Mouse (Mus musculus) lung, embryonic 16.5 days (tissue): ENCODE measurements at regions not wholly inside any gene's neighbourhood (a gene's known extent, or its start where the extent isn't known, plus 50 kb on each side); places are given as distances from the start of the nearest gene placed in this dataset.

ENCODE experiments used
- ATAC-seq: fragments of 200-750 bp; cut with Nextera tagmentation; 2 replicates; pipeline ENCODE4 v1.8.0; 2017; ENCODE audit warnings: low read depth, mild to moderate bottlenecking, moderate library complexity
- H3K27ac ChIP-seq: fragments of 300-500 bp; sonication (generic); 2 replicates; pipeline ENCODE4 v1.5.1; 2014; ENCODE audit warnings: mild to moderate bottlenecking, control low read depth, low read length
- H3K27me3 ChIP-seq: fragments of 300-500 bp; sonication (generic); 2 replicates; pipeline ENCODE4 v1.6.1; 2014; ENCODE audit warnings: low read depth, low read length, mixed read lengths; ENCODE audit not compliant: control insufficient read depth, insufficient read depth
- H3K36me3 ChIP-seq: fragments of 300-500 bp; sonication (generic); 2 replicates; pipeline ENCODE4 v1.6.1; 2014; ENCODE audit warnings: low read length; ENCODE audit not compliant: control insufficient read depth, insufficient read depth
- H3K4me1 ChIP-seq: fragments of 300-500 bp; sonication (generic); replicated peaks from 2 replicates; pipeline ENCODE4 v1.6.1; 2014; ENCODE audit warnings: low read length, mixed read lengths; ENCODE audit not compliant: control insufficient read depth, insufficient read depth
- H3K4me2 ChIP-seq: fragments of 300-500 bp; sonication (generic); 2 replicates; pipeline ENCODE4 v1.6.1; 2014; ENCODE audit warnings: low read depth, low read length, control low read depth
- H3K4me3 ChIP-seq: fragments of 300-500 bp; sonication (generic); 2 replicates; pipeline ENCODE4 v1.5.1; 2014; ENCODE audit warnings: mild to moderate bottlenecking, low read length, control low read depth
- H3K9ac ChIP-seq: fragments of 300-500 bp; sonication (generic); 2 replicates; pipeline ENCODE4 v1.6.1; 2014; ENCODE audit warnings: low read length, control low read depth
- H3K9me3 ChIP-seq: fragments of 300-500 bp; sonication (generic); 2 replicates; pipeline ENCODE4 v1.6.1; 2016; ENCODE audit warnings: low read length; ENCODE audit not compliant: control insufficient read depth
- WGBS: fragments of 180-500 bp; shearing (Covaris S2); extraction: QIAGEN DNeasy Blood & Tissue Kit; methylation state at CpG from one replicate; pipeline ENCODE4 v1.1.7; 2014; 5-methylcytosine and 5-hydroxymethylcytosine counted together

DNA sequence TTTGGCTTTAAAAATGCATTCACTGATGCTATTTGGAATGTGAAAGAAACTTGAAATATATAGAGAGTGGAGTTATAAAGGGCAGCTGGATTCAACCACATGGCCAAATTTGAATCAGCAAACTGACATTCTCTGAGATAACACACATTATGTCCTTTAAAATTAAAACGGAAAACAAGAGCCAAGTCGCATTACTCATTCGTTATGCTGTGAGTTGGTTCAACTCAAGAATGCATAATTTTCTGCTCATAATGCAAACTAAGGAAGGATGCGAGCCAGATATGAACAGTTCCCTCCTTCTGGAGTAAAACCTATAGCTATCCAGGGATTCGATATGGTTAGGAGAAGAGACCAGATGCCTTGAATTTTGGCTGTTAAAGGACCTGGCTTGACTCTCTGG lies 239.8 kb upstream of the G2e3 start:
- Histone ChIP-seq H3K4me3 (no peak overlapping the region), H3K9ac (no peak overlapping the region), H3K4me1 (no peaks in the 10 kb centered on the region; the same call in 1 of the 2 replicates), H3K36me3 (no peaks in the 10 kb centered on the region), H3K27ac (no peak overlapping the region), H3K4me2 (no peak overlapping the region), H3K27me3 (no peaks in the 10 kb centered on the region), H3K9me3 (no peaks in the 10 kb centered on the region)
- ATAC-seq, result peak; percentile 56
- 50% methylated on average over 5 of the region's 5 CpGs for WGBS

DNA sequence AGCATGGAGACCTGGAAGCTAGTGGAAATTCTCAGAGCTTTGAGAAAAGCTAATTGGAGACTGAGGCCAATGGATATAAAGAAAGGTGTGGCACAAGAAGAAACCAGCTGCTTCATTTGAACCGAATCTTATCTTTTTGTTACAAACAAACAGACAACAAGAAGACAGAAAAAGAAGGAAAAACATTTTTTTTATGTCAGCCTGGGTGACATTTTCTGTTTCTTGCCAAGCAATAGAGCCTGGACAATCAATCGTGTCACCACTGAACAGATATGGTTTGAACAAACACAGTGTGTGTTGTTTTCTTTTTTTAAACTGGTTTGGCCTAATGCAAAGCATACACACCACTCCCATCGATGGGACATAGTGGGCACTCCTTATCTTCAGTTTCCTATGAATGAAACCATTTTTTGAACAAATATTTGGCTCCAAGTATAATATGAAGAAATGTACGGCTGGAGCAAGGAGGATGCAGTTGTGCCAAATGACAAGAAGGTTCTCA lies 244.3 kb upstream of the G2e3 start:
- no peaks in the 10 kb centered on the region for H3K27me3 ChIP-seq
- 49% methylated on average over 4 of the region's 4 CpGs for WGBS
- H3K36me3 ChIP-seq, result no peaks in the 10 kb centered on the region
- H3K9ac ChIP-seq, result no peak overlapping the region
- H3K4me3 ChIP-seq, result no peak overlapping the region
- H3K4me2 ChIP-seq, result no peak overlapping the region
- no peak overlapping the region for H3K27ac ChIP-seq
- H3K4me1 ChIP-seq, result peaks cover 2% of the 10 kb centered on the region; the same call in 1 of the 2 replicates
- ATAC-seq, result peak; percentile 63; the same call in 1 of the 2 replicates
- H3K9me3 ChIP-seq, result no peaks in the 10 kb centered on the region

DNA sequence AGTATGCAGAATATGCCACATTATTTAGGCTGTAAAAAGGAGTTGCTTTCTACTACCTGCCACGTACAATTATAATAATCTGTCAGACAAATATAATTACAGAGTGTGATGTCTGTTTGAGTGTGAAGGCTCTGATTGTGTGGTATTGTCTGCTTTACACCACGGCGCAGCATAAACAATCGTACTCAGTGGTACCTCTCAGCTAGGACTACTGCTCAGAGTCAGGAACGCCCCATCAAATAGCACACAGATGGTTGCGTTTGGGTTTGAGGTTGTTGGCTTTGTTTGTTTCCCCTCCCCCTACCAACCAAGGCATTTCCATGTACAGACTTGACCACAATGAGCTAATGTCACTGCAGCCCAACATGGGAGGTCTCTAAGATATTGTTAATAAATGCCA lies 246.2 kb upstream of the G2e3 start:
- Histone ChIP-seq H3K27ac (no peak overlapping the region), H3K9me3 (no peaks in the 10 kb centered on the region), H3K27me3 (no peaks in the 10 kb centered on the region), H3K4me1 (peaks cover 2% of the 10 kb centered on the region; the same call in 1 of the 2 replicates), H3K4me2 (no peak overlapping the region), H3K4me3 (no peak overlapping the region), H3K9ac (no peak overlapping the region), H3K36me3 (no peaks in the 10 kb centered on the region)
- ATAC-seq, result no peak
- WGBS, result 61% methylated on average over 6 of the region's 6 CpGs

DNA sequence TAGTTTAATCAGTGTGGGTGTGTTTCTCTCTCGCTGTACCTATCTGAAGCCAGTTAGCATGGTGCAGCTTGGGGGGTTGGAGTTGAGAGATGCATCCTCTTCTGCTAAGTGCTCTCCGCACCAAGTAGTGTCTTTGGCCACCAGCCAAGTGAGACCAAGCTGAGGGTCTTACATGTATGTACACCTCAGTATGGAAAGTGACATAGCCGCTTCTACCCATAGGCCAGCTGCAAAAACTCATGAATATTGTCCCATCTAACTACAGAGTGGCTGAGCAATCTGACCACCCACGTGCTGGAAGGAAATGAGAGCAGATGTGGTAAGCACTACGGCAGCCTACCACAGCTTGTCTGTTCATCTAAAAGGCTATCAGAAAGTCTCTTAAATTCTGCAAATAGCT lies 247.0 kb upstream of the G2e3 start:
- no peak overlapping the region for H3K9ac ChIP-seq
- 58% methylated on average over 5 of the region's 5 CpGs for WGBS
- H3K4me1 ChIP-seq, result peaks cover 2% of the 10 kb centered on the region; the same call in 1 of the 2 replicates
- ATAC-seq, result peak; percentile 83
- H3K4me2 ChIP-seq, result no peak overlapping the region
- H3K36me3 ChIP-seq, result no peaks in the 10 kb centered on the region
- no peaks in the 10 kb centered on the region for H3K27me3 ChIP-seq
- H3K9me3 ChIP-seq, result no peaks in the 10 kb centered on the region
- H3K4me3 ChIP-seq, result no peak overlapping the region
- H3K27ac ChIP-seq, result no peak overlapping the region

DNA sequence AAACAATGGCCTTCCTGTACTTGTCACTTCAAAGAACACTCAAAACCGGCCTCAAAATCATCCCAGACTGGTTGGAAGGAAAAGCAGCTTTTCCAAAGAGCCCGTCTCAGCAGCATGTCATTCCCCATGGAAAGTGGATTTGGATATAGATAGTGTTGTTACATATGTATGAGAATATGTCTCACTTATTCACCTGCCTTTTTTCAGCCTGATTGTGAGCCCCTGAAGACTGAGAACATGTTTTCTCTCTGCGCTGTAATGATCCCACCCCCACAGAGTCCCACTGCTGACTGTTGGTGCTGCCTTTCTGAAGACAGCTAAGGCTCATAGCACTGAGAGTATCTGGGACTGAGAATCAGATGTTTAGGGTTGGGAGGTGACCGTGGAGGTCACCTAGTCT lies 251.9 kb upstream of the G2e3 start:
- ATAC-seq, result no peak
- Histone ChIP-seq H3K4me2 (no peak overlapping the region), H3K36me3 (no peaks in the 10 kb centered on the region), H3K27ac (no peak overlapping the region), H3K4me1 (no peaks in the 10 kb centered on the region; the same call in 1 of the 2 replicates), H3K4me3 (no peak overlapping the region), H3K9me3 (no peaks in the 10 kb centered on the region), H3K9ac (no peak overlapping the region), H3K27me3 (no peaks in the 10 kb centered on the region)
- WGBS, result 58% methylated on average over 4 of the region's 4 CpGs

DNA sequence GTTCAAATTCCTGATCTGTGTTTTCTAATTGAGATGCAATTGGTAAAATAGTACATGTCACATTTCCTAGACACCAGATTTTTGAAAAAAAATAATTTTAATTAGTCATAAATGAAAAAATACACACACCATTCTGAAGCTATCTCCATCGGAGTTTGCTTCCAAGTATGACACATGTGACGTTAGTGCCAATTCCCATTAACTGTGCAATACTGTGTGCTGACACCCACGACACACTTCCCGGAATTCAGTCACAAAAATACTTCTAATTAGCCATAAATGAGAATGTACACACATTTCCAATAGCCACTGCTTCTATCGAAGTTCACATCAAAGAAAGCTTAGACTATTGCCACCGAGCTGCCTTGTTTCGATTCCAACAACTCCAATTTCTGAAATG lies 258.5 kb upstream of the G2e3 start:
- Histone ChIP-seq H3K9me3 (no peaks in the 10 kb centered on the region), H3K4me1 (no peaks in the 10 kb centered on the region), H3K9ac (no peak overlapping the region), H3K4me3 (no peak overlapping the region), H3K4me2 (no peak overlapping the region), H3K27ac (no peak overlapping the region), H3K27me3 (no peaks in the 10 kb centered on the region), H3K36me3 (no peaks in the 10 kb centered on the region)
- WGBS, result 69% methylated on average over 7 of the region's 7 CpGs
- ATAC-seq, result no peak

DNA sequence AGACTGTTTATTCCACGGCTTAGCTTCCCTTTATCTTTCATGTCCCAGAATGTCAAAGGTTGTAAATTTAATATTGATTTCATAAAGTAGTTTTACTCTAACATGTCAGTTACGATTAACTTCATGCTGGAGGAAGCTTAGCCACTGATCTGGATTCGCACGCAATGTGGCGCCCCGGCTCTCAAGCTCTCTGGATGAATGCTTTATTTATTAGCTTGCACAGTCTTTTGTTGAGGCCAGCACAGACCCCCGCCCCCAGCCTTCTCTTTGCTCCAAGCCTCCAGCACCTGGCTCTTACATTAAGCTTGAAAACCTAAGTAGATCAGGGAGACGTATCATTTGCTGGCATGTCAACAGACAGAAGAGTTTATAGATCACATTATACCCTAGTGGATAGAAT lies 266.1 kb upstream of the G2e3 start:
- no peaks in the 10 kb centered on the region for H3K4me1 ChIP-seq
- H3K9ac ChIP-seq, result no peak overlapping the region
- no peak overlapping the region for H3K4me2 ChIP-seq
- no peak overlapping the region for H3K4me3 ChIP-seq
- H3K27me3 ChIP-seq, result no peaks in the 10 kb centered on the region
- H3K36me3 ChIP-seq, result no peaks in the 10 kb centered on the region
- H3K9me3 ChIP-seq, result no peaks in the 10 kb centered on the region
- no peak for ATAC-seq
- WGBS, result 64% methylated on average over 8 of the region's 8 CpGs
- H3K27ac ChIP-seq, result no peak overlapping the region

DNA sequence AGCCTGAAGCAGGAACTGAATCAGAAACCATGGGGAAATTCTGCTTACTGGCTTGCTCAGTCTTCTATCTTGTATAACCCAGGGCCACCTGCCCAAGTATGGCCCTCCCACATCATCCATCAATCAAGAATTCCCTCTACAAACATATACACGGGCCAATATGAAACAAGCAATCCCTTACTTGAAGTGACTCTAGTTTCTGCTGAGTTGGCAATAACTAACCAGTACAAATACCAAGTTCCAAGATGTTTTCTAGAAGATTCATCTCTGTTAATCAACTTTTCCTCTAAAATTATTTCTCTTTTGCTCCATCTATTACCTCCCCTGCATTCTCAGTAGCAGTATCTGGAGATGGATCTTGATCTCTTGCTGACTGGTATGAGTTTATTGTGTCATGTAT lies 274.4 kb upstream of the G2e3 start:
- no peak overlapping the region for H3K4me3 ChIP-seq
- no peak overlapping the region for H3K9ac ChIP-seq
- H3K36me3 ChIP-seq, result no peaks in the 10 kb centered on the region
- no peaks in the 10 kb centered on the region for H3K4me1 ChIP-seq
- 16% methylated on average over 1 of the region's 1 CpGs for WGBS
- no peak overlapping the region for H3K27ac ChIP-seq
- H3K9me3 ChIP-seq, result no peaks in the 10 kb centered on the region
- no peaks in the 10 kb centered on the region for H3K27me3 ChIP-seq
- H3K4me2 ChIP-seq, result no peak overlapping the region
- no peak for ATAC-seq

DNA sequence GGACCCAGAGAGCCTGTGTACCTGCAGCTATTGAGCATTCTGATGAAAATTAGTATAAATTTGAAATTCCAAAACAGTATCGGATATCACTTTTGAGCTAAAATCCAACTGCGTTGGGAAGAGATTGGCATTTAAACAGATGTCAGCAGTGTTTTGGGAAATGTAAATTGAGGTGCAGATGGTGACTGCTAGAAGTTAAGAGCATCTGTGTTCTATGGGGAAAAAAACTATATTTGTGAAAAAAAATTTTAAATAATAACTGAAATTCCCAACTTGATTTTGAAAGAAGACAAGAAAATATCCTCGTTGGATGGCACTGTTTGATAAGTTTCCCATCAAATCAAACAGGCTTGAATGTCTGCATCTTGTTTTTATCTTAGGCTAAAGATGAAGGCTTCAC lies 286.9 kb upstream of the G2e3 start:
- no peaks in the 10 kb centered on the region for H3K9me3 ChIP-seq
- WGBS, result 84% methylated on average over 3 of the region's 3 CpGs
- H3K36me3 ChIP-seq, result no peaks in the 10 kb centered on the region
- ATAC-seq, result no peak
- no peaks in the 10 kb centered on the region for H3K27me3 ChIP-seq
- H3K27ac ChIP-seq, result no peak overlapping the region
- H3K4me1 ChIP-seq, result no peaks in the 10 kb centered on the region
- no peak overlapping the region for H3K9ac ChIP-seq
- H3K4me2 ChIP-seq, result no peak overlapping the region
- H3K4me3 ChIP-seq, result no peak overlapping the region

DNA sequence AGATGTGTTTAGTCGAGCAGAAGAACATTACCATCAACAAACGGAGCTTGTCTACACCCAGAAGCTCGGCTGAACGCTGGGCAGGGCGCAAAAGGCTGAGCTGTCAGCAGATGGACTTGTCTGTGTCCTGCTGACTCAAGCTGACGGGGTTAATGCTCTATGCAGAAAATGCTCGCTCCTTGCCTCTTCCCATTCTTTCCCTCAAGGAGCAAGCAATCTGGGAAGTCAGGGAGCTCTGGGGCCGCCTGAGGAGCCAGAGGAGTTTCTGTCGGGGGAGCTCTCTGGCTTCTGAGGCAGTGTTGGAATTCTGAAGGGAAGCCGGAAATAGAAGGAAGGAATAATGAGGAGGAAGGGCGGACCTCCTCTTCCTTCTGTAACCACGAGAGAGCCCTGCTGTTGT lies 289.3 kb upstream of the G2e3 start:
- Histone ChIP-seq H3K4me1 (no peaks in the 10 kb centered on the region), H3K9me3 (no peaks in the 10 kb centered on the region), H3K27me3 (no peaks in the 10 kb centered on the region), H3K4me2 (peak overlapping the region; percentile 45), H3K9ac (peak overlapping the region; percentile 33), H3K27ac (no peak overlapping the region), H3K36me3 (no peaks in the 10 kb centered on the region), H3K4me3 (peak overlapping the region; percentile 16)
- 16% methylated on average over 12 of the region's 12 CpGs for WGBS
- peak; percentile 38; the same call in 1 of the 2 replicates for ATAC-seq
